Mouse (Mus musculus): ENCODE measurements around the gene Trim40.

DNA sequence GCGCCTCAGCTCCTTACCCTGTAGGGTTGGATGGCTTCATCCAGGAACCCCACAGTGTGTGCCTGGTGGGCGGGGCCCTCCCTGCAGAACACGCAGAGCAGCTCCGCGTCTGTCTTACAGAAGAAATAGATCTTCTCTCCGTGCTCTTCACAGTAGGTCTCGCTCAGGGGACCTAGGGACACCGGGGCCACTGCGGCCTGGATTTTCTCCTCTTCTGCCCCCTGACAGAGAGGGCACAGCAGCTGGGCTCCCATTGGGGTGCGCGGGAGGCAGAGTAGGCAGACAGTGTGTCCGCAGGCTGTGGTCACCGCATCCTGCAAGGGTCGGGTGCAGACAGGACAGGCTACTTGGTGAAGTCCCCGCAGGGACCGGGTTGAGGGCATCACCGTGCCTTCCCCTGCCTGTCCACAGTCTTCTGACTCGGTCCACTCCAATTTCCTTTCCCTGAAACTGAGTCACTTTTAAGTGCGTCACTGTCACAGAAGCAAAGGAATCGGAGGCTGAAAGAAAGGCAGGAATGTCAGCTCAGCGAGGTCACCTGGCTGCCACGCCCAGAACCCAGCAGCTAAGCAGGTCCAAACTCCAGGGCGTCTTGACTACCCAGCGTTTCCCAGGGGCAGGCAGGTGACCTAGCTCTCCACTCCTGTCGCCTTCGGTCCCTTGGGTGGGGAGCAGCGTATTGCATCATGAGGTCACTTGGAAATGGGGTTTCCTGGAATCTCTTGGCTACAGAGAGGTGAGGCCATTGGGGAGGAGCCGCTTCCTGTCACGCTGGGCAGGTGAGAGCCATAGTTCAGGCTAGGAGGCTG, 23.0 kb downstream of the Trim40 start, which contains the start of gene Trim15:
- no peak for TF ChIP-seq ZC3H11A (IDR thresholded peaks at IDR 0.05; ENCODE audit: borderline replicate concordance, low read depth, low read length)
- no peak for TF ChIP-seq HCFC1 (IDR thresholded peaks at IDR 0.05; ENCODE audit: borderline replicate concordance, insufficient read depth, low read length)
- no peak for TF ChIP-seq ZNF384 (IDR thresholded peaks at IDR 0.05; ENCODE audit: low read depth, low read length)

Data from ES-E14 (cell line).